21 mouse cellular contexts compared by ENCODE assay signal in the genomic region with DNA sequence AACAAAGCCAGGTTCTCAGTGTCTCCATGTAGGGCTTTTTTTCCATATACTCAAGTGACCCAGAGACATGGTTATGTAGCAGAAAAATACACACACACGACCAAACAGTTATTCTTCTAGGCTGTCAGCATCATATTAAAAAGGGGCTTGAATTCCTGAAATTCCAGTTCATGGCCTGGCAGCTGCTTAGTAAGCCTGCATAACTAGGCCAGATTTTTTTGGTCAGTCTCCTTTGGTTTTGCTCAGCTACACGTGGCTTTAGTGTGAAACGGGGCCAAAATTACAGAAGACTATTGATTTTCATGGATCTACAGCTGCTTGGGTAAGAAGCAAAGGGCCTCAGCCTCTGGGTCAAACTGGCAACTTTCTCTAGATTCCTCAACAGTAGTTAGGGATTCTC.
DNase-seq lines count a peak whose midpoint lies in the region; ATAC-seq and TF ChIP-seq lines count a peak whose summit lies in the region.
"Had no signal": no experiment of that assay in that cellular context is flagged by ENCODE, and none has a peak within 500 bp of the region (broad histone marks: within the 10 kb centered on the region; RNA-seq: fewer than 3 reads in every experiment).

No protein-coding gene starts in this region.

- no peak overlapping the region for H3K4me2 ChIP-seq in midbrain, embryonic 16.5 days (ENCODE audit: low read length)
- H3K4me2 ChIP-seq: forebrain, embryonic 12.5 days; hindbrain, embryonic 15.5 days; intestine, embryonic 15.5 days; liver, embryonic 11.5 days; midbrain, embryonic 11.5 days had no signal

- no peaks in the 10 kb centered on the region for H3K36me3 ChIP-seq in liver, adult 2 months (ENCODE audit: control insufficient read depth, insufficient read depth, low read length)
- H3K36me3 ChIP-seq in midbrain, embryonic 16.5 days (ENCODE audit: control insufficient read depth, insufficient read depth, low read length): no peaks in the 10 kb centered on the region
- H3K36me3 ChIP-seq: forebrain, embryonic 12.5 days; hindbrain, embryonic 15.5 days; intestine, embryonic 15.5 days had no signal

- H3K27me3 ChIP-seq in liver, adult 2 months (ENCODE audit: control insufficient read depth, insufficient read depth, low read length): no peaks in the 10 kb centered on the region
- H3K27me3 ChIP-seq in midbrain, embryonic 16.5 days (ENCODE audit: control insufficient read depth, insufficient read depth, low read depth, low read length): no peaks in the 10 kb centered on the region
- H3K27me3 ChIP-seq: CH12.LX; forebrain, embryonic 12.5 days; hindbrain, embryonic 15.5 days; intestine, embryonic 15.5 days had no signal

- ATAC-seq in midbrain, embryonic 16.5 days: no peak
- ATAC-seq: intestine, embryonic 15.5 days had no signal

- no peaks in the 10 kb centered on the region for H3K79me2 ChIP-seq in liver, adult 2 months (ENCODE audit: control insufficient read depth, insufficient read depth, low read length)

- no peaks in the 10 kb centered on the region for H3K9me3 ChIP-seq in midbrain, embryonic 16.5 days (replicated peaks; ENCODE audit: control insufficient read depth, low read length, poor library complexity, severe bottlenecking)
- H3K9me3 ChIP-seq: forebrain, embryonic 12.5 days; hindbrain, embryonic 15.5 days; intestine, embryonic 15.5 days had no signal

- H3K4me1 ChIP-seq in liver, adult 2 months (ENCODE audit: control insufficient read depth, insufficient read depth, low read length): no peaks in the 10 kb centered on the region
- no peaks in the 10 kb centered on the region for H3K4me1 ChIP-seq in midbrain, embryonic 16.5 days (ENCODE audit: control insufficient read depth, insufficient read depth, low read length)
- H3K4me1 ChIP-seq: forebrain, embryonic 12.5 days; hindbrain, embryonic 15.5 days; intestine, embryonic 15.5 days had no signal

- no peak overlapping the region for H3K4me3 ChIP-seq in liver, adult 2 months (ENCODE audit: insufficient read depth, low read depth, low read length)
- no peak overlapping the region for H3K4me3 ChIP-seq in midbrain, embryonic 16.5 days (ENCODE audit: low read depth, low read length)
- H3K4me3 ChIP-seq: forebrain, embryonic 12.5 days; hindbrain, embryonic 15.5 days; intestine, embryonic 15.5 days had no signal

- TF ChIP-seq CTCF in liver, adult 2 months (IDR thresholded peaks at IDR 0.05; ENCODE audit: low read depth, low read length): no peak

- no peak overlapping the region for H3K9ac ChIP-seq in liver, adult 2 months (ENCODE audit: low read depth, low read length)
- no peak overlapping the region for H3K9ac ChIP-seq in midbrain, embryonic 16.5 days (ENCODE audit: low read depth, low read length)
- H3K9ac ChIP-seq: forebrain, embryonic 12.5 days; hindbrain, embryonic 15.5 days; intestine, embryonic 15.5 days had no signal

- WGBS in liver, adult 2 months: 29% methylated on average over 3 of the region's 3 CpGs
- 60% methylated on average over 3 of the region's 3 CpGs for WGBS in midbrain, embryonic 16.5 days

- no peak for TF ChIP-seq POLR2A in liver, adult 2 months (IDR thresholded peaks at IDR 0.05; ENCODE audit: extremely low read depth, insufficient read depth, low read length)

- no peak overlapping the region for H3K27ac ChIP-seq in liver, adult 2 months (replicated peaks; ENCODE audit: insufficient read depth, low read depth, low read length)
- H3K27ac ChIP-seq in midbrain, embryonic 16.5 days (ENCODE audit: low read length): no peak overlapping the region
- H3K27ac ChIP-seq: forebrain, embryonic 12.5 days; hindbrain, embryonic 15.5 days; intestine, embryonic 15.5 days; macrophage had no signal

- peak; percentile 4 to 5 for DNase-seq in heart, adult 18-20 months
- no peak for DNase-seq in heart, adult 9 months (ENCODE audit: low spot score in 2 of 2)
- peak; percentile 62 for DNase-seq in liver, adult 2 months (ENCODE audit: extremely low read depth, low read depth, low spot score)
- DNase-seq in liver: no peak
- peak; percentile 67 for DNase-seq in fibroblast of lung, adult 2 months (ENCODE audit: low read depth)
- peak; percentile 17 for DNase-seq in retina, embryonic 14.5 days (ENCODE audit: low spot score)
- no peak for DNase-seq in ovary, adult 18-20 months (ENCODE audit: low spot score)
- DNase-seq: cerebellum, adult 8-10 months; heart, postnatal 4 days; layer of hippocampus, adult 9-11 months; lung, adult 18-20 months; right cerebral cortex, postnatal 25 days; thymus, adult 2 months had no signal

Comparison
In these comparisons a context has a peak if more than half of its experiments do, and no peak if none do; other contexts are left out.
1. DNase-seq: peak in heart, adult 18-20 months (2 of 2), liver, adult 2 months (single experiment), fibroblast of lung, adult 2 months (single experiment) and retina, embryonic 14.5 days (single experiment); none in heart, adult 9 months (0 of 2), liver (single experiment) and ovary, adult 18-20 months (single experiment).